Mouse (Mus musculus) gastrocnemius, adult 2 months (tissue): ENCODE data around the gene Cercam. TPM values are rescaled to one million over a fixed set of nuclear protein-coding genes. Genes with fewer than 3 reads are reported as not detected.

ENCODE experiments used
- DNase-seq: peaks from one replicate; pipeline ENCODE4 v3.0.0; 2022
- H3K27ac ChIP-seq: fragments of 200-600 bp; 2 replicates; pipeline ENCODE4 v1.8.1; 2022; ENCODE audit warnings: mild to moderate bottlenecking
- H3K4me3 ChIP-seq: fragments of 200-600 bp; 2 replicates; pipeline ENCODE4 v1.8.1; 2022; ENCODE audit warnings: mild to moderate bottlenecking, moderate library complexity
- CTCF ChIP-seq: fragments of 200-600 bp; IDR thresholded peaks from 2 replicates; pipeline ENCODE4 v1.8.1; 2022; ENCODE audit warnings: antibody characterized with exemption, mild to moderate bottlenecking, moderate library complexity
- intact Hi-C: fragments of 180-260 bp; cut with DNase I; formaldehyde crosslinking; loops from one replicate; pipeline ENCODE4 v1.15.1; 2025
- long read RNA-seq, 2 experiments: library from polyadenylated mRNA; stranded (forward); transcript quantifications; one replicate each; pipeline ENCODE4 v2.0.0; 2021
- total RNA-seq, 2 experiments: library from RNA; stranded (reverse); gene quantifications; 2 replicates each; pipeline ENCODE4 v1.2.3; 2021

Cercam gene
- total RNA-seq, result 1 to 10 TPM; 2.2 to 4.6 TPM
- long read RNA-seq, experiment 1, result 0 reads
- long read RNA-seq, experiment 2, result 0 reads

DNA sequence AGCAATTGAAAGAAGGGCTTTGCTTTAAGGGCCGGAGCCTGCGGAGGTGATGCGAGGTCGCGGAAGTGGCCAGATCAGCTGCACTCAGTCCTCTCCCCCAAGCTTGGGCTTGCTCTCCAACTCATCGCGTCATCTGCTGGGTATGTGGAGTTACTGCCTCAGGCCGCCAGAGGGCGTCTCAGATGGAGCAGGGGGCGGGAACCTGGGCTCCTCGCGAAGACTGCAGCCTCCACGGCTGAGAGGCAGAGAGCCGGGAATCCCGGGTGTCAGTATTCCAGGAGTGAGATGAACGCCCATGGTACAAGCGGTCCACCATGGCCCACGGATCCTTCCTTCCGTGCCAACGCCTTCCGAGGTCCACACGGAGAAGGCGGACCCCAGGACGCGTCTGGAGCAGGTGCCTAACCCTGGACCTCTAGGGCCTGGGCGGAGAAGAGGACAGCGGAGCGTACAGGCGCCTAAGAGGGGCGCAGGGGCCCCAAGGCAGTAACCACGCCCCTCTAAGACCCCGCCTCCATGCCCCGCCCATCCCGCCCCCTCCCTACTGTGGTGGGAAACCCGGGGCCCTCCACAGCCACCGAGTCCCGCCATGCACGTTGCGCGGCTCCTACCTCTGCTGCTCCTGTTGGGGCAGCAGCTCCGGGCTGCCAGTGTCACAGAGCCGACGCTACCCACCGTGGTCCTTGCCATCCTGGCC lies at the start of gene Cercam:
Gene Cercam, plus strand, starts transcription at position 216 of the 697 bp plus-strand sequence.
- TF ChIP-seq CTCF, result peak; percentile 99
- DNase-seq, result peak; percentile 89
- Histone ChIP-seq H3K4me3 (peak within 1 kb of the TSS; percentile 76), H3K27ac (peak within 1 kb of the TSS; percentile 65)
- intact Hi-C loops, result loop anchor here (2.0 kb wide), 1 partner anchor 106 kb away; no protein-coding TSS in a partner anchor

DNA sequence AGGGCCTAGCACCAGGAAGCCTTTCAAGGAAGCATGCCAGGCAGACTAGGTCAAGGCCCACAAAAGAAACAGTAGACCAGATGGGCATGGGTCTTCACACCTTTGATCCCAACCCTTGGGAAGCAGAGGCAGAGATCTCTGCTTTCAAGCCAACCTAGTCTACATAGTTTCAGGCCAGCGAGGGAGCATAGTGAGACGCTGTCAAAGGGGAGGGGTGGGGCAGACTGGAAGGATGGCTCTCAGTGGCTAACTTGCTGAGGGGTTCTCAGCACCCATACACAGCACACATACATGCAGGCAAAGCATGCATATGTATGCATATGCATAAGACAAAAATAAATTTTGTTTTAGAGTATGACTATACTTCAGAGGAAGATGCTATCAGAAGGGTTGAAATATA lies 49.6 kb upstream of the Cercam start:
- Histone ChIP-seq H3K4me3 (no peak overlapping the region), H3K27ac (peak overlapping the region; percentile 87; the same call in 1 of the 2 replicates)
- intact Hi-C loops, result loop anchor here (5.0 kb wide), 1 partner anchor 158 kb away; no protein-coding TSS in a partner anchor
- no peak for TF ChIP-seq CTCF
- no peak for DNase-seq

GRCm38 (mm10) chr2:29820025-29820817 lies 48.7 kb upstream of the Cercam start, which contains the start of gene Urm1:
TSS of gene Urm1 (plus strand) at chr2:29820075.
- Histone ChIP-seq H3K27ac (peak within 1 kb of the TSS; percentile 87), H3K4me3 (peak within 1 kb of the TSS; percentile 72)
- DNase-seq, result peak; percentile 64
- intact Hi-C loops, result no loop called here
- TF ChIP-seq CTCF, result no peak

- Histone ChIP-seq H3K27ac (peak overlapping the region; percentile 93), H3K4me3 (peak overlapping the region; percentile 85)
- DNase-seq, result no peak
- intact Hi-C loops, result no loop called here
- TF ChIP-seq CTCF, result no peak
Measured at GRCm38 (mm10) chr2:29826318-29826925, 42.5 kb upstream of the Cercam start.

GRCm38 (mm10) chr2:29826926-29827708 lies 41.8 kb upstream of the Cercam start:
- intact Hi-C loops, result no loop called here
- peak overlapping the region; percentile 93 for H3K27ac ChIP-seq
- DNase-seq, result peak; percentile 96
- H3K4me3 ChIP-seq, result peak overlapping the region; percentile 85
- TF ChIP-seq CTCF, result no peak

GRCm38 (mm10) chr2:29827709-29828024 lies 41.3 kb upstream of the Cercam start:
- DNase-seq, result no peak
- Histone ChIP-seq H3K4me3 (peak overlapping the region; percentile 85), H3K27ac (peak overlapping the region; percentile 93)
- intact Hi-C loops, result no loop called here
- TF ChIP-seq CTCF, result no peak

GRCm38 (mm10) chr2:29831106-29831505 lies 37.9 kb upstream of the Cercam start:
- intact Hi-C loops, result no loop called here
- Histone ChIP-seq H3K4me3 (no peak overlapping the region), H3K27ac (no peak overlapping the region)
- TF ChIP-seq CTCF, result no peak
- no peak for DNase-seq

DNA sequence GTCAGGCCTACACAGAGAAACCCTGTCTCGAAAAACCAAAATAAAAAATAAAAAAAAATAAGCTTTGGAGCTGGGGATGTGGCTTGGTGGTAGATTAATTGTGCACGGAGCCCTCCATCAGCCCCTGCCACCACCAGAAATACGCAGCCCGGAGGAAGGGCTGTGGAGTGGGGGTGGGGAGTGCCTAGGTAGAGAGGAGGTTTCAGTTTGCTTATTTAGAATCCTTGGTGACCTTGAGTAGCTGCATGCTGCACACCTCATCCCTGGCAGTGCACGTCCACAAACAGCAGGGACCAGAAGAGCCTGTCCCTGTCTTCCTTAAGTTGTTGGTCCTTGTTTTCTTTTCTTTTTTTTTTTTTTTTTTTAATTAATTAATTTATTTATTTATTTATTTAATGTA lies 35.2 kb upstream of the Cercam start:
- Histone ChIP-seq H3K27ac (no peak overlapping the region), H3K4me3 (no peak overlapping the region)
- intact Hi-C loops, result no loop called here
- no peak for TF ChIP-seq CTCF
- no peak for DNase-seq

GRCm38 (mm10) chr2:29835391-29835899 lies 33.5 kb upstream of the Cercam start:
- no peak for DNase-seq
- H3K27ac ChIP-seq, result no peak overlapping the region
- TF ChIP-seq CTCF, result no peak
- intact Hi-C loops, result no loop called here
- H3K4me3 ChIP-seq, result no peak overlapping the region

- TF ChIP-seq CTCF, result no peak
- Histone ChIP-seq H3K4me3 (no peak overlapping the region), H3K27ac (no peak overlapping the region)
- no peak for DNase-seq
- intact Hi-C loops, result no loop called here
Measured at GRCm38 (mm10) chr2:29839460-29839859, 29.5 kb upstream of the Cercam start.

DNA sequence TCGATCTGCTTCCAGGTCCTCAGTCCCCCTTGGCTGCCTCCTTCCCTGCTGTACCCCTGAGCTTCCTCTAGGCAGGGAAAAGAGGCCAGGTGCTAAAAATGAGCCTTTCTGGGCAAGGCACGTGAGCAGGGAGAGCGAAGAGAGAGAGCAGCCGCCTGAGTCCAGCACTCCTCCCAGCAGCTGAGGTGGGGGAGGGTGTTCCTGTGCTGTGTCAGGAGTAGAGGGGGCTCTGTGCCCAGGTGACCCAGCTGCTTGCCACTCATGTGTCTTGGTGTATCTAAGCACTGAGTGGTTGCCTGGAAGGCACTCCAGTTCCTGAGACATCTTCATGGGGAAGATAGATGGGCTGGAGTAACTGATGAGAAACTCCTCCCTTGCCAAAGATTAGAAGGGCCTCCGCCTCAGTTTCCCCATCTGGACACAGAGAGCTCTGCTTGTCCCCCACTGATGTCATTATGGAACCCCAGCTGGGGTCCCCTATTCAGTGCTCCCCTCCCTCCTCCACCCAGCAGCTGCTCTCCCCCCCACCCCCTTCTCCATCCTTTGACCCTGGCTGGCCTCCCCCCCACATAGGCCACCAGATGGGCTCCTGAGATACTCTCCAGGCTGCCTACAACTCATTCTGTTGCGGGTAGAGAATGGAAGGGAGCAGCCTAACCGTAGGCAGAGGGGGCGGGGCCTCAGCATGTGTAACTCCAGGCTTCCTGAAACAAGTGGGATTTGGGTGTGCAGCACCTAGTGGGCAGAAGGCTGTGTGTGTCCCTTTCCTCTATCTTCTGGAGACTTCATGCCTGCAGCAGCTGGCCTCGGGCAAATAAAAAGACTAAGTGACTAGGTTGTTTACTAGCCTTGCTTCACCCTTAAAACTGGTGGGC lies 25.5 kb upstream of the Cercam start:
- no peak for TF ChIP-seq CTCF
- Histone ChIP-seq H3K27ac (no peak overlapping the region), H3K4me3 (no peak overlapping the region)
- DNase-seq, result no peak
- intact Hi-C loops, result no loop called here
